Mouse (Mus musculus): Measurements from ENCODE around the gene Hcn3. TPM values are rescaled to one million over a fixed set of nuclear protein-coding genes. Genes with fewer than 3 reads are reported as not detected.
A peak's percentile ranks its signal among the peaks of the same experiment; 100 is the strongest.

The Hcn3 gene
- total RNA-seq, 1 experiment = 4.0 TPM

GRCm38 (mm10) chr3:89199839-89200238 lies 39.8 kb upstream of the Hcn3 start:
- Histone ChIP-seq H3K4me1 (ENCODE audit: control insufficient read depth in 2 of 2, insufficient read depth in 2 of 2, low read length in 2 of 2, poor library complexity in 1 of 2) (peaks cover 1 to 11% of the 10 kb centered on the region in 2 experiments; a peak in 3 of 4 replicates), H3K4me3 (ENCODE audit: insufficient read depth in 1 of 2, low read depth in 1 of 2, low read length in 2 of 2, poor library complexity in 1 of 2, severe bottlenecking in 1 of 2) (no peak overlapping the region), H3K9ac (ENCODE audit: insufficient read depth, low read depth, low read length, poor library complexity, severe bottlenecking) (no peak overlapping the region), H3K9me3 (ENCODE audit: control insufficient read depth, insufficient read depth, low read depth, low read length) (no peaks in the 10 kb centered on the region), H3K36me3 (ENCODE audit: control insufficient read depth, insufficient read depth, low read length, poor library complexity, severe bottlenecking) (peaks cover 8% of the 10 kb centered on the region; the same call in 1 of the 2 replicates), H3K27ac (ENCODE audit: insufficient read depth, low read depth, low read length, poor library complexity, severe bottlenecking) (no peak overlapping the region)
- in situ Hi-C loops (cut with MboI; ENCODE audit: low sequenced_read_pairs in 2 of 2, unreplicated experiment in 2 of 2) = no loop called here
- TF ChIP-seq HCFC1 (IDR thresholded peaks at IDR 0.05; ENCODE audit: borderline replicate concordance, insufficient read depth, low read length) = no peak
- no peak for TF ChIP-seq ZNF384 (IDR thresholded peaks at IDR 0.05; ENCODE audit: low read depth, low read length)
- TF ChIP-seq CHD2 (IDR thresholded peaks at IDR 0.05; ENCODE audit: low read depth, low read length) = no peak
- TF ChIP-seq MAFK (IDR thresholded peaks at IDR 0.05; ENCODE audit: insufficient read depth, low read depth, low read length) = no peak
- no peak for TF ChIP-seq ZC3H11A (IDR thresholded peaks at IDR 0.05; ENCODE audit: borderline replicate concordance, low read depth, low read length)
- no peak for DNase-seq (ENCODE audit: low read depth, low spot score)

- Histone ChIP-seq H3K9ac (ENCODE audit: insufficient read depth, low read depth, low read length, poor library complexity, severe bottlenecking) (peak overlapping the region; percentile 51; the same call in 1 of the 2 replicates), H3K9me3 (ENCODE audit: control insufficient read depth, insufficient read depth, low read depth, low read length) (no peaks in the 10 kb centered on the region), H3K27ac (ENCODE audit: insufficient read depth, low read depth, low read length, poor library complexity, severe bottlenecking) (no peak overlapping the region), H3K36me3 (ENCODE audit: control insufficient read depth, insufficient read depth, low read length, poor library complexity, severe bottlenecking) (no peaks in the 10 kb centered on the region), H3K4me1 (ENCODE audit: control insufficient read depth in 2 of 2, insufficient read depth in 2 of 2, low read length in 2 of 2, poor library complexity in 1 of 2) (peaks cover 1 to 9% of the 10 kb centered on the region in 2 experiments; a peak in 3 of 4 replicates), H3K4me3 (ENCODE audit: insufficient read depth in 1 of 2, low read depth in 1 of 2, low read length in 2 of 2, poor library complexity in 1 of 2, severe bottlenecking in 1 of 2) (peak overlapping the region in 1 of 2 experiments; percentile 38; a peak in 2 of 4 replicates)
- no peak for TF ChIP-seq ZC3H11A (IDR thresholded peaks at IDR 0.05; ENCODE audit: borderline replicate concordance, low read depth, low read length)
- TF ChIP-seq HCFC1 (IDR thresholded peaks at IDR 0.05; ENCODE audit: borderline replicate concordance, insufficient read depth, low read length) = 0 out of 2 replicates have a peak, but pooled peaks have one; percentile 33
- TF ChIP-seq MAFK (IDR thresholded peaks at IDR 0.05; ENCODE audit: insufficient read depth, low read depth, low read length) = no peak
- TF ChIP-seq CHD2 (IDR thresholded peaks at IDR 0.05; ENCODE audit: low read depth, low read length) = no peak
- no peak for TF ChIP-seq ZNF384 (IDR thresholded peaks at IDR 0.05; ENCODE audit: low read depth, low read length)
- DNase-seq (ENCODE audit: low read depth, low spot score) = peak; percentile 89
- in situ Hi-C loops (cut with MboI; ENCODE audit: low sequenced_read_pairs in 2 of 2, unreplicated experiment in 2 of 2) = no loop called here
Measured at GRCm38 (mm10) chr3:89195979-89196877, 36.2 kb upstream of the Hcn3 start.

GRCm38 (mm10) chr3:89193853-89194252 lies 33.9 kb upstream of the Hcn3 start:
- no peak for TF ChIP-seq MAFK (IDR thresholded peaks at IDR 0.05; ENCODE audit: insufficient read depth, low read depth, low read length)
- TF ChIP-seq ZNF384 (IDR thresholded peaks at IDR 0.05; ENCODE audit: low read depth, low read length) = no peak
- no peak for TF ChIP-seq CHD2 (IDR thresholded peaks at IDR 0.05; ENCODE audit: low read depth, low read length)
- TF ChIP-seq ZC3H11A (IDR thresholded peaks at IDR 0.05; ENCODE audit: borderline replicate concordance, low read depth, low read length) = no peak
- no peak for TF ChIP-seq HCFC1 (IDR thresholded peaks at IDR 0.05; ENCODE audit: borderline replicate concordance, insufficient read depth, low read length)
- no peaks in the 10 kb centered on the region for H3K36me3 ChIP-seq (ENCODE audit: control insufficient read depth, insufficient read depth, low read length, poor library complexity, severe bottlenecking)
- no peak overlapping the region for H3K4me3 ChIP-seq (ENCODE audit: insufficient read depth in 1 of 2, low read depth in 1 of 2, low read length in 2 of 2, poor library complexity in 1 of 2, severe bottlenecking in 1 of 2)
- H3K4me1 ChIP-seq (ENCODE audit: control insufficient read depth in 2 of 2, insufficient read depth in 2 of 2, low read length in 2 of 2, poor library complexity in 1 of 2) = peaks cover 2 to 9% of the 10 kb centered on the region in 2 experiments
- in situ Hi-C loops (cut with MboI; ENCODE audit: low sequenced_read_pairs in 2 of 2, unreplicated experiment in 2 of 2) = no loop called here
- no peak overlapping the region for H3K27ac ChIP-seq (ENCODE audit: insufficient read depth, low read depth, low read length, poor library complexity, severe bottlenecking)
- H3K9ac ChIP-seq (ENCODE audit: insufficient read depth, low read depth, low read length, poor library complexity, severe bottlenecking) = no peak overlapping the region
- DNase-seq (ENCODE audit: low read depth, low spot score) = no peak
- H3K9me3 ChIP-seq (ENCODE audit: control insufficient read depth, insufficient read depth, low read depth, low read length) = no peaks in the 10 kb centered on the region

- Histone ChIP-seq H3K4me1 (ENCODE audit: control insufficient read depth in 2 of 2, insufficient read depth in 2 of 2, low read length in 2 of 2, poor library complexity in 1 of 2) (peaks cover 5 to 9% of the 10 kb centered on the region in 2 experiments), H3K27ac (ENCODE audit: insufficient read depth, low read depth, low read length, poor library complexity, severe bottlenecking) (no peak overlapping the region), H3K9ac (ENCODE audit: insufficient read depth, low read depth, low read length, poor library complexity, severe bottlenecking) (no peak overlapping the region), H3K9me3 (ENCODE audit: control insufficient read depth, insufficient read depth, low read depth, low read length) (no peaks in the 10 kb centered on the region), H3K4me3 (ENCODE audit: insufficient read depth in 1 of 2, low read depth in 1 of 2, low read length in 2 of 2, poor library complexity in 1 of 2, severe bottlenecking in 1 of 2) (no peak overlapping the region), H3K36me3 (ENCODE audit: control insufficient read depth, insufficient read depth, low read length, poor library complexity, severe bottlenecking) (no peaks in the 10 kb centered on the region)
- in situ Hi-C loops (cut with MboI; ENCODE audit: low sequenced_read_pairs in 2 of 2, unreplicated experiment in 2 of 2) = no loop called here
- DNase-seq (ENCODE audit: low read depth, low spot score) = no peak
- no peak for TF ChIP-seq HCFC1 (IDR thresholded peaks at IDR 0.05; ENCODE audit: borderline replicate concordance, insufficient read depth, low read length)
- TF ChIP-seq ZC3H11A (IDR thresholded peaks at IDR 0.05; ENCODE audit: borderline replicate concordance, low read depth, low read length) = no peak
- no peak for TF ChIP-seq MAFK (IDR thresholded peaks at IDR 0.05; ENCODE audit: insufficient read depth, low read depth, low read length)
- TF ChIP-seq CHD2 (IDR thresholded peaks at IDR 0.05; ENCODE audit: low read depth, low read length) = no peak
- TF ChIP-seq ZNF384 (IDR thresholded peaks at IDR 0.05; ENCODE audit: low read depth, low read length) = no peak
Measured at GRCm38 (mm10) chr3:89193351-89193750, 33.4 kb upstream of the Hcn3 start.
